ENCODE assay signal across 20 mouse cellular contexts in the genomic region with DNA sequence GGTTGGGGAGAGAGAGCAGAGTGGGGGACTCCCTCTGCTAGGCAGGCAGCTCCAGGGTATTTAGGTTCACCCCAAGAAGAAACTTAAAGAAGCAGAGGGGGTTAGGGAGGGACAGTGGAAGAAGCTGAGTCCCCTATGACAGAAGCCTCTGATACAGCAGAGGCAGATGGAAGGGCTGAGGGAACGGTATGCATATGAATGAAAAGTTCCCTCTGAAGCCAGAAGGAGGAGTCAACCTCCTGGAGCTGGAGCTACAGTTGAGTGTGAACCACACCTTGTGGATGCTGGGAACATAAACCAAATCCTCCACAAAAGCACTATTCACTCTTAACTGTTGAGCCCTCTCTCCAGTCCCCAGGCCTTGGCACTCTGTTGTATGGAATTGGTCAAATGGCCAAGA. TPM values are rescaled to one million over a fixed set of nuclear protein-coding genes. Genes with fewer than 3 reads are reported as not detected.
DNase-seq lines count a peak whose midpoint lies in the region; TF ChIP-seq lines count a peak whose summit lies in the region.
"Had no signal": no experiment of that assay in that cellular context is flagged by ENCODE, and none has a peak within 500 bp of the region (broad histone marks: within the 10 kb centered on the region; RNA-seq: fewer than 3 reads in every experiment).

No protein-coding gene starts in this region.

- no peak overlapping the region for H3K9ac ChIP-seq in ES-E14 (ENCODE audit: insufficient read depth, low read depth, low read length, poor library complexity, severe bottlenecking)
- H3K9ac ChIP-seq: embryonic facial prominence, embryonic 13.5 days; embryonic facial prominence, embryonic 15.5 days; forebrain, embryonic 12.5 days had no signal

- H3K4me3 ChIP-seq in ES-E14 (ENCODE audit: insufficient read depth in 1 of 2, low read depth in 1 of 2, low read length in 2 of 2, poor library complexity in 1 of 2, severe bottlenecking in 1 of 2), result no peak overlapping the region
- H3K4me3 ChIP-seq: embryonic facial prominence, embryonic 13.5 days; embryonic facial prominence, embryonic 15.5 days; erythroblast, embryonic 14.5 days; forebrain, embryonic 10.5 days; forebrain, embryonic 12.5 days had no signal

- H3K27ac ChIP-seq in ES-E14 (ENCODE audit: insufficient read depth, low read depth, low read length, poor library complexity, severe bottlenecking), result no peak overlapping the region
- H3K27ac ChIP-seq: embryonic facial prominence, embryonic 13.5 days; embryonic facial prominence, embryonic 15.5 days; forebrain, embryonic 10.5 days; forebrain, embryonic 12.5 days had no signal

- intact Hi-C loops in left cerebral cortex, postnatal 4 days (cut with DNase I), result no loop called here

- in situ Hi-C loops in ES-E14 (cut with MboI; ENCODE audit: low sequenced_read_pairs in 2 of 2, unreplicated experiment in 2 of 2), result no loop called here

- no peaks in the 10 kb centered on the region for H3K9me3 ChIP-seq in ES-E14 (ENCODE audit: control insufficient read depth, insufficient read depth, low read depth, low read length)
- H3K9me3 ChIP-seq: embryonic facial prominence, embryonic 13.5 days; embryonic facial prominence, embryonic 15.5 days; forebrain, embryonic 10.5 days; forebrain, embryonic 12.5 days had no signal

- H3K4me1 ChIP-seq in ES-E14 (ENCODE audit: control insufficient read depth in 2 of 2, insufficient read depth in 2 of 2, low read length in 2 of 2, poor library complexity in 1 of 2), result peaks cover 0 to 3% of the 10 kb centered on the region in 2 experiments; a peak in 2 of 4 replicates
- H3K4me1 ChIP-seq: embryonic facial prominence, embryonic 13.5 days; embryonic facial prominence, embryonic 15.5 days; forebrain, embryonic 12.5 days had no signal

- no peaks in the 10 kb centered on the region; the same call in 1 of the 2 replicates for H3K36me3 ChIP-seq in ES-E14 (ENCODE audit: control insufficient read depth, insufficient read depth, low read length, poor library complexity, severe bottlenecking)
- H3K36me3 ChIP-seq: embryonic facial prominence, embryonic 13.5 days; embryonic facial prominence, embryonic 15.5 days; forebrain, embryonic 10.5 days; forebrain, embryonic 12.5 days had no signal

- DNase-seq in ES-E14 (ENCODE audit: low read depth, low spot score) (peak; percentile 13), ZHBTc4 (ENCODE audit: low read depth, low spot score) (peak; percentile 60)
- no peak for DNase-seq in gastrocnemius, adult 18-20 months (ENCODE audit: low spot score)
- no peak for DNase-seq in heart, adult 11 months
- DNase-seq in left cerebral cortex, postnatal 4 days, result no peak
- DNase-seq: adrenal gland, adult 2 months; adrenal gland, postnatal 10 days; adrenal gland, postnatal 25 days; cerebellum, adult 11 months; cerebellum, adult 18-20 months; cerebellum, adult 8-10 months; cerebellum, adult 9-11 months; cerebellum, postnatal 14 days; cerebellum, postnatal 36 days; embryo, embryonic 11 days had no signal

TF ChIP-seq in ES-E14, 5 proteins besides CTCF, POLR2A, EP300 and RAD21:
- TF ChIP-seq MAFK (IDR thresholded peaks at IDR 0.05; ENCODE audit: insufficient read depth, low read depth, low read length) (no peak), CHD2 (IDR thresholded peaks at IDR 0.05; ENCODE audit: low read depth, low read length) (no peak), ZC3H11A (IDR thresholded peaks at IDR 0.05; ENCODE audit: borderline replicate concordance, low read depth, low read length) (no peak), ZNF384 (IDR thresholded peaks at IDR 0.05; ENCODE audit: low read depth, low read length) (no peak), HCFC1 (IDR thresholded peaks at IDR 0.05; ENCODE audit: borderline replicate concordance, insufficient read depth, low read length) (no peak)

RNA-seq across cellular contexts. Expression of a gene that starts 32.5 kb away (rescaled TPM):
- total RNA-seq in ES-E14 (2012; rRNA removed), result 0.74 and 1.2 TPM in 2 replicates
- 1 to 10 TPM; 1.4 to 1.8 TPM for total RNA-seq in gastrocnemius, adult 18-20 months (2021)
- total RNA-seq in left cerebral cortex, postnatal 4 days (2021), result 1 to 10 TPM; 1.0 to 1.8 TPM

Comparison
In these comparisons a context has a peak if more than half of its experiments do, and no peak if none do; other contexts are left out.
1. DNase-seq: peak in ES-E14 (single experiment) and ZHBTc4 (single experiment); none in gastrocnemius, adult 18-20 months (single experiment), heart, adult 11 months (single experiment) and left cerebral cortex, postnatal 4 days (single experiment).